Mouse (Mus musculus): ENCODE data around the gene Wfdc21. TPM values are rescaled to one million over a fixed set of nuclear protein-coding genes. Genes with fewer than 3 reads are reported as not detected.

The Wfdc21 gene
- total and polyA plus RNA-seq, 3 experiments, result not detected

DNA sequence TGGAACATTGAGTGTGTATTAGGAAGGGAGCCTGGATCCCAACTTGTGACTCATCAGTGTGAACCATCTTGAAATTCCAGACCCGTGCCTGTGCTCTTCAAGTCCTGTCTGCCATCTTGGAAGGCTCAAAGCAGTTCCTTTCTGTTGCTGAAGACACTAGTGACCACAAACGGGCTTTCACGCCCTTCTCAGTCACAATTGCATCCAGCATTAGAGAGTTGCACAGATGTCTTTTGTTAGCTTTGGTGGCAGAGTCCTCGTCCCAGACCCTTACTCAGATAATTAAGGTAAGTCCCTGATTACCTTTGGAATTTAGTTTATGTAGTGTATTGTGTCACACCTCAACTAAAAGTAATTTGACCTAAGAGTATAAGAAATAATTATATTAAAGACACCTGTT is 22.2 kb downstream of the Wfdc21 start:
- H3K27me3 ChIP-seq (ENCODE audit: insufficient read depth, low read length), result no peaks in the 10 kb centered on the region
- peaks cover 99% of the 10 kb centered on the region for H3K36me3 ChIP-seq (replicated peaks)
- H3K9me3 ChIP-seq (replicated peaks), result no peaks in the 10 kb centered on the region
- ATAC-seq (ENCODE audit: extremely low read depth, insufficient number of reproducible peaks, low FRiP score, poor library complexity, severe bottlenecking) (no peak), DNase-seq (ENCODE audit: low spot score) (no peak)
- no peak overlapping the region for H3K4me3 ChIP-seq (ENCODE audit: low read depth, low read length)
- H3K4me1 ChIP-seq (ENCODE audit: insufficient read depth, low read depth, low read length), result no peaks in the 10 kb centered on the region
- TF ChIP-seq GATA1 (IDR thresholded peaks at IDR 0.05; ENCODE audit: borderline replicate concordance, low read length) (no peak), POLR2AphosphoS5 (IDR thresholded peaks at IDR 0.05; ENCODE audit: insufficient replicate concordance, low read depth, low read length) (no peak), CTCF (IDR thresholded peaks at IDR 0.05; ENCODE audit: low read depth, low read length) (no peak), GATA2 (IDR thresholded peaks at IDR 0.05; ENCODE audit: borderline replicate concordance, low read depth, low read length) (no peak), TAL1 (conservative IDR thresholded peaks at IDR 0.05; ENCODE audit: low read depth, low read length) (no peak)

DNA sequence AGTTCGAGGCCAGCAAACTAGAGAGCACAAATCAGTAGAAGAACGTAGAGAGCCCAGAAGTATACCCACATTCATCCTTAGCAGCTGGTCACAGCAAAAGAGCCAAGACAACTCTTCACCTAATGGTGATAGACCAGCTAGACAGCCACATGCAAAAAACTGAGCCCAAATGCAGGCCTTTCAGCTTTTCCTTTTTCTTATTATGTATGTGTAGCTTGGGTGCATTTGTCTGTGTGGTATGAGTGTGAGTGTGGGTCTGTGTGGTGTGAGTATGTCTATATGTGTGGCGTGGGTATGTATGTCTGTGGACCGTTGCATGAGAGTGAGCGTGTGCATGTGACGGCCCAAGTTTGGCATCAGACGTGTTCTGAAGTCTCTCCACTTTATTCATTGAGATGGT is 24.3 kb downstream of the Wfdc21 start:
- no peak overlapping the region for H3K4me3 ChIP-seq (ENCODE audit: low read depth, low read length)
- no peak for ATAC-seq (ENCODE audit: extremely low read depth, insufficient number of reproducible peaks, low FRiP score, poor library complexity, severe bottlenecking)
- H3K36me3 ChIP-seq (replicated peaks), result peaks cover 98% of the 10 kb centered on the region
- no peak for DNase-seq (ENCODE audit: low spot score)
- no peaks in the 10 kb centered on the region for H3K4me1 ChIP-seq (ENCODE audit: insufficient read depth, low read depth, low read length)
- TF ChIP-seq POLR2AphosphoS5 (IDR thresholded peaks at IDR 0.05; ENCODE audit: insufficient replicate concordance, low read depth, low read length) (no peak), GATA1 (IDR thresholded peaks at IDR 0.05; ENCODE audit: borderline replicate concordance, low read length) (no peak), CTCF (IDR thresholded peaks at IDR 0.05; ENCODE audit: low read depth, low read length) (no peak), GATA2 (IDR thresholded peaks at IDR 0.05; ENCODE audit: borderline replicate concordance, low read depth, low read length) (no peak), TAL1 (conservative IDR thresholded peaks at IDR 0.05; ENCODE audit: low read depth, low read length) (no peak)
- no peaks in the 10 kb centered on the region for H3K9me3 ChIP-seq (replicated peaks)
- H3K27me3 ChIP-seq (ENCODE audit: insufficient read depth, low read length), result no peaks in the 10 kb centered on the region

DNA sequence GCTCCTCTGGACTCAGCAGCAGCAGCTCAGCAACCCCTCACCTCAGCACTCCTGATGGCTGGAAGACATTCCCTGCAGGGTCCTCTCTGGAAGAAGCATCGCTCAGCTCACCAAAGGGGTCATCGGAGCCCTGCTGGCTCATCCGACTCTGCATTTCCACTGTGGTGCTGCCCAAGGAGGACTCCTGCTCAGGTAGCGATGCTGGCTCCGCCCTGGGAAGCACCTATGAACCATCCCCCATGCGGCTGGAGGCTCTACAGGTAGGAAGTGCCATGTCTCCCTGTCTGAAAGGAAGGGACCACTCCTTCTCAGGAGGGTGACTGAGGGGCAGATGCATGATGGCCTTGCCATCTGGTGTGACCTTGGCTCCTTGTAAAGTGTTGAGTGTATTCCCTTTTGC is 25.6 kb downstream of the Wfdc21 start:
- no peak for DNase-seq (ENCODE audit: low spot score)
- ATAC-seq (ENCODE audit: extremely low read depth, insufficient number of reproducible peaks, low FRiP score, poor library complexity, severe bottlenecking), result no peak
- H3K36me3 ChIP-seq (replicated peaks), result peaks cover 98% of the 10 kb centered on the region
- no peaks in the 10 kb centered on the region for H3K27me3 ChIP-seq (ENCODE audit: insufficient read depth, low read length)
- TF ChIP-seq TAL1 (conservative IDR thresholded peaks at IDR 0.05; ENCODE audit: low read depth, low read length), result no peak
- no peak for TF ChIP-seq GATA1 (IDR thresholded peaks at IDR 0.05; ENCODE audit: borderline replicate concordance, low read length)
- TF ChIP-seq CTCF (IDR thresholded peaks at IDR 0.05; ENCODE audit: low read depth, low read length), result no peak
- TF ChIP-seq GATA2 (IDR thresholded peaks at IDR 0.05; ENCODE audit: borderline replicate concordance, low read depth, low read length), result no peak
- no peak for TF ChIP-seq POLR2AphosphoS5 (IDR thresholded peaks at IDR 0.05; ENCODE audit: insufficient replicate concordance, low read depth, low read length)
- no peaks in the 10 kb centered on the region for H3K9me3 ChIP-seq (replicated peaks)
- H3K4me3 ChIP-seq (ENCODE audit: low read depth, low read length), result no peak overlapping the region
- H3K4me1 ChIP-seq (ENCODE audit: insufficient read depth, low read depth, low read length), result peaks cover 10% of the 10 kb centered on the region

DNA sequence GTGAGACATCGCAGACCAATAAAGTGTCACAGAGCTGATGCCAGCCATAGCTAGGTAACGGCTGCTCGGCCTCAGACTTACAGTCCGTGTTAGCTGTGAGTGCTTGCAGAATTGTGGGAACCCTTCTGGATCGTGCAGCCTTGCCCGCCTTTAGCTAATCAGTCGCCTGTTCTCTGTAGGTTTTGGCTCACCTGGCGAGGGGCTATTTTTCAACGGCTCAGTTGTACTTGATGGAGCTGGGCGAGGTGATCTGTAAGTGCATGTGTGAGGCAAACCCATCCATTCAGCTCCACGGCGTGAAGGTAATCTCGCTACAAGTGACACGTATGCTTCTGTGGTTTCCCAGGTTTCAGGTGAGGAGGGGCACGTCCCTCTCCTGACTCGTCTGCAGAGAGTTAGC is 27.0 kb downstream of the Wfdc21 start:
- H3K27me3 ChIP-seq (ENCODE audit: insufficient read depth, low read length), result no peaks in the 10 kb centered on the region
- TF ChIP-seq CTCF (IDR thresholded peaks at IDR 0.05; ENCODE audit: low read depth, low read length) (no peak), POLR2AphosphoS5 (IDR thresholded peaks at IDR 0.05; ENCODE audit: insufficient replicate concordance, low read depth, low read length) (no peak), TAL1 (conservative IDR thresholded peaks at IDR 0.05; ENCODE audit: low read depth, low read length) (no peak), GATA1 (IDR thresholded peaks at IDR 0.05; ENCODE audit: borderline replicate concordance, low read length) (no peak), GATA2 (IDR thresholded peaks at IDR 0.05; ENCODE audit: borderline replicate concordance, low read depth, low read length) (no peak)
- no peaks in the 10 kb centered on the region for H3K9me3 ChIP-seq (replicated peaks)
- H3K4me1 ChIP-seq (ENCODE audit: insufficient read depth, low read depth, low read length), result peaks cover 10% of the 10 kb centered on the region
- ATAC-seq (ENCODE audit: extremely low read depth, insufficient number of reproducible peaks, low FRiP score, poor library complexity, severe bottlenecking) (no peak), DNase-seq (ENCODE audit: low spot score) (no peak)
- H3K4me3 ChIP-seq (ENCODE audit: low read depth, low read length), result no peak overlapping the region
- peaks cover 92% of the 10 kb centered on the region for H3K36me3 ChIP-seq (replicated peaks)

DNA sequence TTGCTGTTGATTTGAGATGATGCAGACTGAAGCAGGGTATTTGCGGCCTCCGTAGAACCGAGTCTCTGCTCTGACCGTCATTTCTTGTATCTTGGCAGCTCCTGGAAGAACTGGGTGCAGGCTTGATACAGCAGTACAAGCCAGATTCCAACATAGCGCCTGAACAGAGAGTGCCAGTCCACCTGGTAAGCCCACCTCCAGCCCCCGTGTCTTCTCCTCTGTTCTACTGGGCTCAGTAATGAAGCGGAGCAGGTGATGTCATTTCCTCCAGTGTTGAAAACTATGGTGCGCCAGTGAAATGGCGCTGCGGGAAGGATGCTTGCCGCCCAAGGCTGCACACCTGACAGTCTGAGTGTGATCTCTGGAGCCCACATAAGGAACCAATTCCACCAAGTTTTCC is 27.6 kb downstream of the Wfdc21 start:
- DNase-seq (ENCODE audit: low spot score) (no peak), ATAC-seq (ENCODE audit: extremely low read depth, insufficient number of reproducible peaks, low FRiP score, poor library complexity, severe bottlenecking) (no peak)
- no peak for TF ChIP-seq GATA2 (IDR thresholded peaks at IDR 0.05; ENCODE audit: borderline replicate concordance, low read depth, low read length)
- TF ChIP-seq TAL1 (conservative IDR thresholded peaks at IDR 0.05; ENCODE audit: low read depth, low read length), result no peak
- no peak for TF ChIP-seq GATA1 (IDR thresholded peaks at IDR 0.05; ENCODE audit: borderline replicate concordance, low read length)
- TF ChIP-seq POLR2AphosphoS5 (IDR thresholded peaks at IDR 0.05; ENCODE audit: insufficient replicate concordance, low read depth, low read length), result no peak
- no peak for TF ChIP-seq CTCF (IDR thresholded peaks at IDR 0.05; ENCODE audit: low read depth, low read length)
- H3K36me3 ChIP-seq (replicated peaks), result peaks cover 92% of the 10 kb centered on the region
- peaks cover 10% of the 10 kb centered on the region for H3K4me1 ChIP-seq (ENCODE audit: insufficient read depth, low read depth, low read length)
- no peaks in the 10 kb centered on the region for H3K27me3 ChIP-seq (ENCODE audit: insufficient read depth, low read length)
- H3K9me3 ChIP-seq (replicated peaks), result no peaks in the 10 kb centered on the region
- H3K4me3 ChIP-seq (ENCODE audit: low read depth, low read length), result no peak overlapping the region

DNA sequence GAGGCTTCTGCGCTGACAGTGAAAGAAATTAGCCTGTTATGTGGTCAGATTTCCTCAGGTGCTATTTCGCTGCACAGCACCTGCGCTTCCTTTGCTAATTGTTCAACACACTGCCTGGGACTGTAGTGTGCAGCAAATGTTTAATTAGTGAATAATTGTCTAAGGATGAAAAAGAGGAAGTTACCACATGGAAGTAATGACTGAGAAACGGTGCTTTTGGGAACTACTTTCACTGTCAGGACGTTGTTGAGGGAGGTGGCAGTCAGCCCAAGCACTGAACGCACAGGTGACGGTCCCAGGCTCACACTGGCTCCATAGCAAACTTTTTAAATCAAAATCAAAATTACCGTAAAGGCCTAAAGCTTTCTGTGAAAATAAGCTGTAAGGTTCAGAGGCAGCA is 30.1 kb downstream of the Wfdc21 start:
- no peaks in the 10 kb centered on the region for H3K27me3 ChIP-seq (ENCODE audit: insufficient read depth, low read length)
- DNase-seq (ENCODE audit: low spot score) (no peak), ATAC-seq (ENCODE audit: extremely low read depth, insufficient number of reproducible peaks, low FRiP score, poor library complexity, severe bottlenecking) (no peak)
- peaks cover 93% of the 10 kb centered on the region for H3K36me3 ChIP-seq (replicated peaks)
- H3K4me1 ChIP-seq (ENCODE audit: insufficient read depth, low read depth, low read length), result peaks cover 10% of the 10 kb centered on the region
- H3K4me3 ChIP-seq (ENCODE audit: low read depth, low read length), result no peak overlapping the region
- TF ChIP-seq TAL1 (conservative IDR thresholded peaks at IDR 0.05; ENCODE audit: low read depth, low read length) (no peak), CTCF (IDR thresholded peaks at IDR 0.05; ENCODE audit: low read depth, low read length) (no peak), GATA1 (IDR thresholded peaks at IDR 0.05; ENCODE audit: borderline replicate concordance, low read length) (no peak), GATA2 (IDR thresholded peaks at IDR 0.05; ENCODE audit: borderline replicate concordance, low read depth, low read length) (no peak), POLR2AphosphoS5 (IDR thresholded peaks at IDR 0.05; ENCODE audit: insufficient replicate concordance, low read depth, low read length) (no peak)
- peaks cover 7% of the 10 kb centered on the region for H3K9me3 ChIP-seq (replicated peaks)
